Mouse (Mus musculus) cortical plate, adult 2 months (tissue): ENCODE results near the gene Actg2.
A peak's percentile ranks its signal among the peaks of the same experiment; 100 is the strongest.

Experiments
- CTCF ChIP-seq: fragments of 200-500 bp; IDR thresholded peaks from 2 replicates; pipeline ENCODE4 v1.5.1; 2011; ENCODE audit warnings: mild to moderate bottlenecking, control low read depth, low read length; ENCODE audit not compliant: insufficient read depth; ENCODE audit errors: extremely low read depth
- POLR2A ChIP-seq: fragments of 200-500 bp; IDR thresholded peaks from 2 replicates; pipeline ENCODE4 v1.6.1; 2011; ENCODE audit warnings: mild to moderate bottlenecking, low read length, control low read depth; ENCODE audit not compliant: insufficient read depth; ENCODE audit errors: extremely low read depth

GRCm38 (mm10) chr6:83510210-83510609, 25.9 kb downstream of the Actg2 start:
- TF ChIP-seq CTCF (0 out of 2 replicates have a peak, but pooled peaks have one; percentile 6), POLR2A (no peak)
